Mouse (Mus musculus) G1E (cell line): ENCODE results near the gene Sorbs1. TPM values are rescaled to one million over a fixed set of nuclear protein-coding genes. Genes with fewer than 3 reads are reported as not detected.

Experiments used
- ATAC-seq: 2 replicates; pipeline ENCODE4 v1.8.0; 2016; ENCODE audit warnings: mild to moderate bottlenecking; ENCODE audit not compliant: insufficient number of reproducible peaks, poor library complexity, low FRiP score, severe bottlenecking; ENCODE audit errors: extremely low read depth
- DNase-seq: peaks from one replicate; pipeline ENCODE4 v3.0.0; 2012; ENCODE audit warnings: low spot score
- H3K27me3 ChIP-seq: 2 replicates; pipeline ENCODE4 v1.6.1; 2012; ENCODE audit warnings: mild to moderate bottlenecking, low read length, inconsistent platforms; ENCODE audit not compliant: insufficient read depth
- H3K36me3 ChIP-seq: replicated peaks from 2 replicates; pipeline ENCODE3; 2012; ENCODE audit warnings: mild to moderate bottlenecking, inconsistent platforms
- H3K4me1 ChIP-seq: 2 replicates; pipeline ENCODE4 v1.6.1; 2012; ENCODE audit warnings: low read depth, low read length, inconsistent platforms, mixed read lengths; ENCODE audit not compliant: insufficient read depth
- H3K4me3 ChIP-seq: 2 replicates; pipeline ENCODE4 v1.5.1; 2012; ENCODE audit warnings: low read depth, mild to moderate bottlenecking, inconsistent platforms, low read length, moderate library complexity, mixed read lengths
- H3K9me3 ChIP-seq: replicated peaks from 2 replicates; pipeline ENCODE4 v1.6.1; 2012; ENCODE audit warnings: inconsistent platforms
- CTCF ChIP-seq: IDR thresholded peaks from 2 replicates; pipeline ENCODE4 v1.5.1; 2012; ENCODE audit warnings: low read depth, low read length, inconsistent platforms, mixed read lengths
- GATA1 ChIP-seq: IDR thresholded peaks from 2 replicates; pipeline ENCODE4 v1.6.1; 2012; ENCODE audit warnings: borderline replicate concordance, low read length, inconsistent platforms, mixed read lengths
- GATA2 ChIP-seq: IDR thresholded peaks from 2 replicates; pipeline ENCODE4 v1.6.1; 2012; ENCODE audit warnings: low read depth, low read length, inconsistent platforms, borderline replicate concordance
- POLR2AphosphoS5 ChIP-seq: IDR thresholded peaks from 2 replicates; pipeline ENCODE4 v1.6.1; 2012; ENCODE audit warnings: low read depth, low read length, inconsistent platforms; ENCODE audit not compliant: insufficient replicate concordance
- TAL1 ChIP-seq: conservative IDR thresholded peaks from 2 replicates; pipeline ENCODE4 v1.6.1; 2012; ENCODE audit warnings: low read depth, low read length, inconsistent platforms, mixed read lengths
- polyA plus RNA-seq: library from polyadenylated mRNA; stranded (reverse); fragments of >175 nt; gene quantifications from 2 replicates; pipeline ENCODE4 v1.2.3, GENCODE M21; 2012
- total RNA-seq, 2 experiments: library from RNA; stranded (forward) in 1 of 2; stranded (reverse) in 1 of 2; fragments of 200-1000 nt in 1 of 2; fragments of >200 nt in 1 of 2; fragmentation: Nextera tagmentation in 1 of 2; gene quantifications; 2 replicates each; pipeline ENCODE4 v1.2.3; 2014 to 2017

The Sorbs1 gene
- total and polyA plus RNA-seq, 3 experiments: 9.2 to 64.2 (median 19.2) TPM

DNA sequence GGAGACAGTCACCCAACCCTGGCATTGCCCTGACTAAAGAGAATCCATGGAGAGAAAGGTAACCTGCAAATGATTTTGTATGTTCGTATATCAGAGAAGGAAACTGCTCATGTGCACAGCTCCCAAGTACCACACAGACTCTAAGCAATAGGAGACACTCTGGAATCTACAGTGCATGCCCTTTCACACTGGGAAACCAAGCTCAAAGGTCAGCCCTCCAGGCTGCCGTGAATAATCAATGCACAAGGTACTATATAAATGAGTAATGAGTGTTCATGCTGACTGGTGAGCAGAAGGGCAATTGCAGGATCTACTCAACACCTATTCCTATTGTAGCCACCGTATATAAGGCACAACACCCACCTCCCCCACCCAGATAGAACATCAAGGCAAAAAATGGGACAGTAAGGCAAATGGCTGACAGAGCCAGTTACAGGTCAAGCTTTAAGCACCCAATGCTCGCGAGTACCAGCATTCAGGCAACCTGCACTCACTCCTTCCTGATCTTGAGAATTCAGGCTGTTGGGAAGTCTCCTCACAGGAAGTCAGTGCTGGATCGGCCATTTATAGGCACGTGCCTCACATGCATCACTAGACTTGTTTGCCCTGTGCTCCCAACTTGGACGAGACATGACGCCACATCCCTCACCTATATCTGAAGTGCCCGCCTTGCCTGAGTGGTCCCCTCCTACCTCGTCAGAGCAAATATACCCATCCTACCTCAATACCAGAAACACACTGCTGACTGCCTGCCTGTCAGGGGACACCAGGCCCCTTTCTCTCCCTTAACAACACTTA is 13.4 kb downstream of the Sorbs1 start:
- peaks cover 35% of the 10 kb centered on the region for H3K4me1 ChIP-seq
- H3K36me3 ChIP-seq: peaks cover 82% of the 10 kb centered on the region
- DNase-seq: no peak
- no peaks in the 10 kb centered on the region for H3K27me3 ChIP-seq
- no peak for ATAC-seq
- TF ChIP-seq TAL1 (no peak), GATA2 (no peak), GATA1 (no peak), POLR2AphosphoS5 (no peak), CTCF (no peak)
- H3K4me3 ChIP-seq: no peak overlapping the region
- no peaks in the 10 kb centered on the region for H3K9me3 ChIP-seq

- Histone ChIP-seq H3K27me3 (no peaks in the 10 kb centered on the region), H3K4me1 (peaks cover 30% of the 10 kb centered on the region), H3K36me3 (peaks cover 81% of the 10 kb centered on the region), H3K9me3 (no peaks in the 10 kb centered on the region), H3K4me3 (no peak overlapping the region)
- no peak for DNase-seq
- no peak for ATAC-seq
- TF ChIP-seq TAL1: no peak
- TF ChIP-seq GATA2: no peak
- no peak for TF ChIP-seq CTCF
- TF ChIP-seq POLR2AphosphoS5: no peak
- TF ChIP-seq GATA1: no peak
Observed at GRCm38 (mm10) chr19:40499141-40499540, 14.4 kb downstream of the Sorbs1 start.

DNA sequence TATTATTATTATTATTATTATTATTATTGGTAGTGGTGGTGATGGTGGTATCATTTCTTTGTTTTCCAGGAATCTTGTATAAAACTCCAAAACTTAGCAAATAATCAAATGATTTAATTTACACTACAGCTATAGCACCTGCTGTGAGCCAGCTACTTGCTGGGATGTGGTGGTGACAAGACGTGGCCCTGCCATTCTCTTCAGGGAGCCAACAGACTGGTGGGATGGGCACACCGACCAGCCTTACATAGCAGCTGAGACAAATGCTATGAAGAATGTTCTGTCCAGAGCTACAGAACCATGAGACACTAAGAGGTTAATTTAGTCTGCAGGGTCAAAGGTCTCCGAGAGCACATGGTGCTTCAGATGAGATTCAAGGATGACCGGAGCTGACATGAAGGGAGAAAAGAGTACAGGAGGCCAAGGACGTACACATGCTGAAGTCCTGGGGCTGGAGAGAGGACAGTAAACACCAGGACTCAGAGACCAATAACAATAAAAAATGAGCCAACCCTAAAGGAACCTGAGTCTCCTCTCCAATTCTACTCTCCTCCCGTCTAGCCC is 15.3 kb downstream of the Sorbs1 start:
- Histone ChIP-seq H3K4me3 (no peak overlapping the region), H3K27me3 (no peaks in the 10 kb centered on the region), H3K4me1 (peaks cover 36% of the 10 kb centered on the region), H3K9me3 (no peaks in the 10 kb centered on the region), H3K36me3 (peaks cover 83% of the 10 kb centered on the region)
- ATAC-seq (no peak), DNase-seq (no peak)
- no peak for TF ChIP-seq TAL1
- no peak for TF ChIP-seq CTCF
- TF ChIP-seq GATA1: no peak
- TF ChIP-seq GATA2: no peak
- TF ChIP-seq POLR2AphosphoS5: no peak

GRCm38 (mm10) chr19:40496509-40497267 is 16.9 kb downstream of the Sorbs1 start:
- H3K27me3 ChIP-seq: no peaks in the 10 kb centered on the region
- H3K4me1 ChIP-seq: peaks cover 40% of the 10 kb centered on the region
- H3K9me3 ChIP-seq: no peaks in the 10 kb centered on the region
- TF ChIP-seq POLR2AphosphoS5 (no peak), GATA2 (no peak), GATA1 (no peak), CTCF (no peak), TAL1 (no peak)
- ATAC-seq (no peak), DNase-seq (no peak)
- H3K36me3 ChIP-seq: peaks cover 75% of the 10 kb centered on the region
- peak overlapping the region; percentile 27; the same call in 1 of the 2 replicates for H3K4me3 ChIP-seq

DNA sequence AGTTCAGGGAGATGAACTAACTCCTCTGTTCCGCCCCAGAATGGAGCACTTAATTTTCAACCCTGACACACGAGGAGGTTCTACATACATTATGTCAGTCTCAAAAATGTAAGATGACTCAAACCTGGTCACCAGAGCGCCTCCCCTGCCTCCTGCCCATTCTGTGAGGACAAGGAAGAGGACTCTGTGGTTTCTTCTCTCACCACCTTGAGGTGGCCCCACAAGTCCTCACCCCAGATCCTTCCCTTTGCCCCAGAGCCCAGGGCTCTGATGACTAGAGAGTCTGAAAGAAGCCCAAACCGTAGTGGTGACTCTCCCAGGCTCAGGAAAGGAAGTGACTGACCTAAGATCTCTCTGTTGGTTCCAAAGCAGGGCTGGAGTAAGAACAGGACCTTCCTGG is 17.5 kb downstream of the Sorbs1 start:
- DNase-seq: no peak
- no peak for TF ChIP-seq CTCF
- TF ChIP-seq GATA2: no peak
- no peak for TF ChIP-seq GATA1
- no peak for TF ChIP-seq TAL1
- no peak for TF ChIP-seq POLR2AphosphoS5
- ATAC-seq: no peak
- H3K36me3 ChIP-seq: peaks cover 71% of the 10 kb centered on the region
- H3K27me3 ChIP-seq: no peaks in the 10 kb centered on the region
- peaks cover 44% of the 10 kb centered on the region for H3K4me1 ChIP-seq
- H3K9me3 ChIP-seq: no peaks in the 10 kb centered on the region
- H3K4me3 ChIP-seq: no peak overlapping the region

GRCm38 (mm10) chr19:40492902-40493301 is 20.7 kb downstream of the Sorbs1 start:
- no peak for ATAC-seq

More at GRCm38 (mm10) chr19:40492902-40493301, 20.7 kb downstream of the Sorbs1 start:
- TF ChIP-seq CTCF (no peak), GATA2 (no peak), TAL1 (no peak), GATA1 (no peak), POLR2AphosphoS5 (no peak)
- Histone ChIP-seq H3K4me3 (no peak overlapping the region), H3K36me3 (peaks cover 48% of the 10 kb centered on the region), H3K4me1 (peaks cover 66% of the 10 kb centered on the region), H3K27me3 (no peaks in the 10 kb centered on the region), H3K9me3 (no peaks in the 10 kb centered on the region)
- DNase-seq: no peak
